Mouse (Mus musculus) CH12.LX (cell line): ENCODE results near the gene Bcl11a. TPM values are rescaled to one million over a fixed set of nuclear protein-coding genes. Genes with fewer than 3 reads are reported as not detected.

Experiments
- DNase-seq: peaks from one replicate; pipeline ENCODE4 v3.0.0-alpha.2; 2013; ENCODE audit errors: extremely low read depth
- H3K27ac ChIP-seq: 2 replicates; pipeline ENCODE4 v1.5.1; 2012; ENCODE audit warnings: low read depth, mild to moderate bottlenecking, control low read depth, moderate library complexity; ENCODE audit not compliant: insufficient read depth
- H3K27me3 ChIP-seq: replicated peaks from 2 replicates; pipeline ENCODE3; 2012; ENCODE audit warnings: inconsistent platforms
- H3K36me3 ChIP-seq, 2 experiments: replicated peaks in 1 of 2; 2 replicates each; pipeline versions ENCODE3 to v1.6.1; 2012; ENCODE audit warnings: inconsistent platforms in 1 of 2, low read length in 1 of 2, mild to moderate bottlenecking in 1 of 2, mixed read lengths in 1 of 2, moderate library complexity in 1 of 2; ENCODE audit not compliant: control insufficient read depth in 1 of 2, insufficient read depth in 1 of 2
- H3K4me1 ChIP-seq, 2 experiments: 2 replicates each; pipeline ENCODE4 v1.6.1; 2012; ENCODE audit warnings: inconsistent platforms in 1 of 2, moderate library complexity in 1 of 2; ENCODE audit not compliant: insufficient read depth in 2 of 2, control insufficient read depth in 1 of 2
- H3K4me2 ChIP-seq: 2 replicates; pipeline ENCODE4 v1.6.1; 2012; ENCODE audit warnings: low read depth, mild to moderate bottlenecking, control low read depth; ENCODE audit not compliant: poor library complexity, insufficient read depth, severe bottlenecking
- H3K4me3 ChIP-seq, 3 experiments: fragments of 150-350 bp in 1 of 3; sonication (generic) in 1 of 3; replicated peaks in 1 of 3; 2 replicates each; pipeline versions ENCODE3 to v1.5.1; 2011 to 2012; ENCODE audit warnings: low read depth in 2 of 3, low read length in 2 of 3, mild to moderate bottlenecking in 2 of 3, moderate library complexity in 2 of 3, control low read depth in 1 of 3, improper control_type of control experiment in 1 of 3, inconsistent platforms in 1 of 3, mixed read lengths in 1 of 3; ENCODE audit not compliant: poor library complexity in 1 of 3
- H3K79me2 ChIP-seq: replicated peaks from 2 replicates; pipeline ENCODE4 v1.6.1; 2012; ENCODE audit warnings: mild to moderate bottlenecking, moderate library complexity; ENCODE audit not compliant: control insufficient read depth, poor library complexity, insufficient read depth, severe bottlenecking; ENCODE audit errors: extremely low read depth
- H3K9ac ChIP-seq: 2 replicates; pipeline ENCODE4 v1.6.1; 2012; ENCODE audit warnings: low read depth, mild to moderate bottlenecking, control low read depth, moderate library complexity; ENCODE audit not compliant: insufficient read depth
- H3K9me3 ChIP-seq: replicated peaks from 2 replicates; pipeline ENCODE3; 2012; ENCODE audit warnings: low read length, inconsistent platforms, mixed read lengths
- BHLHE40 ChIP-seq: IDR thresholded peaks from 2 replicates; pipeline ENCODE4 v1.6.1; 2011; ENCODE audit warnings: mild to moderate bottlenecking, low read depth, low read length, improper control_type of control experiment
- CHD1 ChIP-seq: IDR thresholded peaks from 2 replicates; pipeline ENCODE4 v1.6.1; 2012; ENCODE audit warnings: low read depth, low read length, improper control_type of control experiment, inconsistent platforms
- E2F4 ChIP-seq: IDR thresholded peaks from 2 replicates; pipeline ENCODE4 v1.6.1; 2011; ENCODE audit warnings: low read depth, low read length, improper control_type of control experiment; ENCODE audit not compliant: insufficient replicate concordance
- ELF1 ChIP-seq: IDR thresholded peaks from 2 replicates; pipeline ENCODE4 v1.6.1; 2014; ENCODE audit warnings: low read depth, mild to moderate bottlenecking, inconsistent platforms, low read length, improper control_type of control experiment
- HCFC1 ChIP-seq: IDR thresholded peaks from 2 replicates; pipeline ENCODE4 v1.6.1; 2012; ENCODE audit warnings: low read depth, mild to moderate bottlenecking, inconsistent platforms, low read length, improper control_type of control experiment
- IRF4 ChIP-seq: IDR thresholded peaks from 2 replicates; pipeline ENCODE4 v1.6.1; 2014; ENCODE audit warnings: low read depth, mild to moderate bottlenecking, inconsistent platforms, low read length, improper control_type of control experiment
- JUN ChIP-seq: IDR thresholded peaks from 2 replicates; pipeline ENCODE4 v1.6.1; 2011; ENCODE audit warnings: low read depth, mild to moderate bottlenecking, low read length, improper control_type of control experiment, moderate library complexity; ENCODE audit not compliant: insufficient read depth
- MAX ChIP-seq: IDR thresholded peaks from 2 replicates; pipeline ENCODE4 v1.6.1; 2011; ENCODE audit warnings: low read length, improper control_type of control experiment
- MAZ ChIP-seq: IDR thresholded peaks from 2 replicates; pipeline ENCODE4 v1.6.1; 2012; ENCODE audit warnings: low read depth, mild to moderate bottlenecking, inconsistent platforms, low read length, improper control_type of control experiment, moderate library complexity
- MEF2A ChIP-seq: IDR thresholded peaks from 2 replicates; pipeline ENCODE4 v1.6.1; 2014; ENCODE audit warnings: low read depth, mild to moderate bottlenecking, inconsistent platforms, low read length, improper control_type of control experiment, borderline replicate concordance
- MXI1 ChIP-seq: IDR thresholded peaks from 2 replicates; pipeline ENCODE4 v1.6.1; 2011; ENCODE audit warnings: mild to moderate bottlenecking, low read depth, low read length, improper control_type of control experiment
- NELFE ChIP-seq: IDR thresholded peaks from 2 replicates; pipeline ENCODE4 v1.6.1; 2011; ENCODE audit warnings: low read depth, low read length, improper control_type of control experiment
- POLR2A ChIP-seq: IDR thresholded peaks from 2 replicates; pipeline ENCODE4 v1.6.1; 2011; ENCODE audit warnings: low read depth, mild to moderate bottlenecking, improper control_type of control experiment, low read length
- POLR2AphosphoS2 ChIP-seq: IDR thresholded peaks from 2 replicates; pipeline ENCODE4 v1.6.1; 2011; ENCODE audit warnings: low read depth, low read length, improper control_type of control experiment
- SIN3A ChIP-seq: IDR thresholded peaks from 2 replicates; pipeline ENCODE4 v1.6.1; 2012; ENCODE audit warnings: low read length, improper control_type of control experiment, inconsistent platforms
- SMC3 ChIP-seq: IDR thresholded peaks from 2 replicates; pipeline ENCODE4 v1.6.1; 2011; ENCODE audit warnings: low read depth, low read length, improper control_type of control experiment
- ZMIZ1 ChIP-seq: IDR thresholded peaks from 2 replicates; pipeline ENCODE4 v1.6.1; 2012; ENCODE audit warnings: low read depth, mild to moderate bottlenecking, inconsistent platforms, low read length, improper control_type of control experiment
- ZNF384 ChIP-seq: IDR thresholded peaks from 2 replicates; pipeline ENCODE4 v1.6.1; 2012; ENCODE audit warnings: low read depth, low read length, improper control_type of control experiment, inconsistent platforms
- dilution Hi-C: fragments of 300-500 bp; cut with MboI; formaldehyde crosslinking; loops from 2 replicates; pipeline ENCODE4 v1.14.3; 2020; ENCODE audit warnings: low sequenced_read_pairs; ENCODE audit not compliant: extremely low pct_unique_long_range_greater_than_20kb, extremely low pct_ligation_motif_present
- in situ Hi-C: fragments of 300-500 bp; cut with MboI; formaldehyde crosslinking; loops from 3 replicates; pipeline ENCODE4 v1.14.3; 2019; ENCODE audit warnings: low sequenced_read_pairs, low pct_ligation_motif_present, low pct_unique_long_range_greater_than_20kb, mixed read lengths
- polyA plus RNA-seq: library from polyadenylated mRNA; unstranded; fragments of >175 nt; gene quantifications from 2 replicates; pipeline ENCODE4 v1.2.1, GENCODE M21; 2012; ENCODE audit warnings: low read depth; ENCODE audit not compliant: insufficient read length
- total RNA-seq, 2 experiments: library from RNA; depleted of rRNA; stranded (reverse); fragments of 300-350 nt in 1 of 2; fragments of >200 nt in 1 of 2; gene quantifications; 2 replicates each; pipeline ENCODE4 v1.2.3; 2012 to 2014

The Bcl11a gene
- total and polyA plus RNA-seq, 3 experiments: 6.8 to 57.9 (median 13.9) TPM

- Histone ChIP-seq H3K4me1 (peaks cover 5 to 95% of the 10 kb centered on the region in 2 experiments), H3K79me2 (no peaks in the 10 kb centered on the region; the same call in 1 of the 2 replicates), H3K9ac (no peak overlapping the region), H3K4me3 (no peak overlapping the region), H3K36me3 (peaks cover 0 to 78% of the 10 kb centered on the region in 2 experiments), H3K27ac (no peak overlapping the region), H3K9me3 (no peaks in the 10 kb centered on the region), H3K4me2 (no peak overlapping the region), H3K27me3 (no peaks in the 10 kb centered on the region)
- TF ChIP-seq MEF2A: no peak
- TF ChIP-seq ZMIZ1: no peak
- no peak for TF ChIP-seq E2F4
- TF ChIP-seq IRF4: no peak
- no peak for TF ChIP-seq POLR2AphosphoS2
- TF ChIP-seq ZNF384: no peak
- no peak for TF ChIP-seq MAZ
- TF ChIP-seq HCFC1: no peak
- no peak for TF ChIP-seq MAX
- no peak for TF ChIP-seq BHLHE40
- TF ChIP-seq CHD1: no peak
- TF ChIP-seq POLR2A: no peak
- no peak for TF ChIP-seq NELFE
- dilution Hi-C loops: no loop called here
- no peak for DNase-seq
- in situ Hi-C loops: no loop called here
Observed at GRCm38 (mm10) chr11:24095656-24096353, 17.9 kb downstream of the Bcl11a start.

GRCm38 (mm10) chr11:24096483-24096882 lies 18.6 kb downstream of the Bcl11a start:
- dilution Hi-C loops: no loop called here
- no peak for DNase-seq
- Histone ChIP-seq H3K79me2 (no peaks in the 10 kb centered on the region; the same call in 1 of the 2 replicates), H3K4me2 (no peak overlapping the region), H3K9ac (no peak overlapping the region), H3K4me1 (peaks cover 5 to 95% of the 10 kb centered on the region in 2 experiments), H3K27ac (no peak overlapping the region), H3K9me3 (no peaks in the 10 kb centered on the region), H3K27me3 (no peaks in the 10 kb centered on the region), H3K4me3 (no peak overlapping the region), H3K36me3 (peaks cover 0 to 79% of the 10 kb centered on the region in 2 experiments)
- in situ Hi-C loops: no loop called here
- TF ChIP-seq JUN (no peak), ELF1 (no peak), SIN3A (no peak), SMC3 (no peak), POLR2A (no peak), MXI1 (no peak)
